Mouse (Mus musculus) embryonic fibroblast, embryonic 13.5 days (primary cell): ENCODE measurements around the gene Pinlyp.

Experiments used
- CTCF ChIP-seq: IDR thresholded peaks from 2 replicates; pipeline ENCODE4 v1.5.1; 2011; ENCODE audit warnings: mild to moderate bottlenecking, control low read depth, low read length, moderate library complexity, borderline replicate concordance; ENCODE audit not compliant: insufficient read depth
- POLR2A ChIP-seq: IDR thresholded peaks from 2 replicates; pipeline ENCODE4 v1.6.1; 2011; ENCODE audit warnings: low read depth, mild to moderate bottlenecking, control low read depth, low read length, moderate library complexity

DNA sequence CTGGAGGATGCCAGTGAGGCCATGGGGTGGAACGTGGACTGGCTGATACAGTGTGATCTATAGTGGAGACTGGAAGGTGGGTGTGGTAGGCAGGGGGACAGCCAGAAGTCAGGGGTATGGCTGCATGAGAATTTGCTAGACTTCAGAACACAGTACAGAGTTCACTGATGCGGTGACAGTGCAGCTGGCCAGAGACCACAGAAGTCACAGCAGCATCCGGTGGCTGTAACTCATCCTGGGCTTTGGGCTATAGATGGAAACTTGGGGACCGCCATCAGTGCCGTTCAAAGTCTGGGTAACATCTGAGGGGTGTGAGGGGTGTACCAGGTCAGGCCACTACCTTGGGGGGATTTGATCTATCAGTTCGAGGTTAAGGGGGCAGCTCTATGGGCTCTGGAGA lies 22.2 kb downstream of the Pinlyp start:
- TF ChIP-seq CTCF (no peak), POLR2A (no peak)
